Mouse (Mus musculus) gastrocnemius, postnatal 14 days (tissue): ENCODE data around the gene 2510002D24Rik. TPM values are rescaled to one million over a fixed set of nuclear protein-coding genes. Genes with fewer than 3 reads are reported as not detected.
A peak's percentile ranks its signal among the peaks of the same experiment; 100 is the strongest.
"Not testable (repeated sequence)": the region's sequence is repeated elsewhere in the genome, so short reads cannot be mapped to it uniquely, and the experiment has no call there.

Experiments
- DNase-seq: peaks from one replicate; pipeline ENCODE4 v3.0.0; 2021; ENCODE audit warnings: mixed read lengths
- intact Hi-C: fragments of 180-260 bp; cut with DNase I; formaldehyde crosslinking; loops from one replicate; pipeline ENCODE4 v1.15.1; 2025; ENCODE audit warnings: low total_unique reads
- total RNA-seq, 2 experiments: library from RNA; stranded (reverse); gene quantifications; 2 replicates each; pipeline ENCODE4 v1.2.3; 2021

Gene 2510002D24Rik
- total RNA-seq, 2 experiments from 2014 or later: 13.8 to 14.3 TPM

GRCm38 (mm10) chr16:18838346-18838745 is 2.0 kb downstream of the 2510002D24Rik start:
- intact Hi-C loops: no loop called here
- no peak for DNase-seq

- no peak for DNase-seq
- intact Hi-C loops: no loop called here
Measured at GRCm38 (mm10) chr16:18846301-18846820, 10.0 kb downstream of the 2510002D24Rik start.

GRCm38 (mm10) chr16:18849521-18850190 is 13.3 kb downstream of the 2510002D24Rik start:
- DNase-seq, intact Hi-C loops: not testable (repeated sequence)

GRCm38 (mm10) chr16:18858551-18858950 is 22.2 kb downstream of the 2510002D24Rik start:
- no peak for DNase-seq
- intact Hi-C loops: no loop called here

GRCm38 (mm10) chr16:18860186-18860585 is 23.8 kb downstream of the 2510002D24Rik start:
- DNase-seq: peak; percentile 62
- intact Hi-C loops: no loop called here

GRCm38 (mm10) chr16:18870495-18870894 is 34.1 kb downstream of the 2510002D24Rik start:
- intact Hi-C loops: loop anchor here (10.0 kb wide), 1 partner anchor 1636 kb away; the partner anchor contains the start of gene Hic2
- not testable (repeated sequence) for DNase-seq

GRCm38 (mm10) chr16:18876091-18876441 is 39.7 kb downstream of the 2510002D24Rik start:
- intact Hi-C loops: loop anchor here (10.0 kb wide), 1 partner anchor 1641 kb away; the partner anchor contains the start of gene Hic2
- DNase-seq: no peak

- intact Hi-C loops: loop anchor here (10.0 kb wide), 1 partner anchor 1642 kb away; the partner anchor contains the start of gene Hic2
- DNase-seq: peak; percentile 96
Measured at GRCm38 (mm10) chr16:18876442-18877308, 40.3 kb downstream of the 2510002D24Rik start, which contains the start of the genes Mrpl40 and Hira. TSS of gene Mrpl40 (minus strand) at chr16:18876862. TSS of gene Hira (plus strand) at chr16:18877037.

GRCm38 (mm10) chr16:18877386-18878090 is 41.2 kb downstream of the 2510002D24Rik start:
- intact Hi-C loops: loop anchor here (10.0 kb wide), 1 partner anchor 1643 kb away; the partner anchor contains the start of gene Hic2
- peak; percentile 31 for DNase-seq

- intact Hi-C loops: loop anchor here (10.0 kb wide), 1 partner anchor 1643 kb away; the partner anchor contains the start of gene Hic2
- no peak for DNase-seq
Measured at GRCm38 (mm10) chr16:18878091-18878720, 41.8 kb downstream of the 2510002D24Rik start.

- intact Hi-C loops: no loop called here
- DNase-seq: no peak
Measured at GRCm38 (mm10) chr16:18884044-18884443, 47.7 kb downstream of the 2510002D24Rik start.

Other genes with a start within 250 kb of the 2510002D24Rik start
- 1 to 10 TPM in 1 of 2 experiments, under 1 TPM in 1; 0.78 to 3.1 TPM for gene Tbx1, start 245.9 kb upstream of the 2510002D24Rik start, total RNA-seq
- not detected for gene Gp1bb, start 214.2 kb upstream of the 2510002D24Rik start, total RNA-seq
- 1 to 10 TPM; 1.0 to 1.7 TPM for gene Gm49601, start 210.2 kb upstream of the 2510002D24Rik start, total RNA-seq
- 1 to 10 TPM; 6.0 to 8.4 TPM for gene Sept5, start 206.6 kb upstream of the 2510002D24Rik start, total RNA-seq
- 10 to 100 TPM; 31.4 to 38.9 TPM for gene Cldn5, start 59.7 kb upstream of the 2510002D24Rik start, total RNA-seq
- gene Ufd1, start 24.8 kb upstream of the 2510002D24Rik start, total RNA-seq: 10 to 100 TPM; 44.4 to 48.9 TPM
- 1 to 10 TPM; 2.4 to 2.6 TPM for gene Cdc45, start 24.6 kb upstream of the 2510002D24Rik start, total RNA-seq
- 1 to 10 TPM; 1.3 to 2.1 TPM for gene Gm28539, start within 50 bp of the 2510002D24Rik start, total RNA-seq
- 10 to 100 TPM; 41.2 to 43.7 TPM for gene Mrpl40, start 40.3 kb downstream of the 2510002D24Rik start, total RNA-seq
- 10 to 100 TPM; 20.4 to 25.3 TPM for gene Hira, start 40.5 kb downstream of the 2510002D24Rik start, total RNA-seq